Mouse (Mus musculus): Measurements from ENCODE around the gene Luzp4. TPM values are rescaled to one million over a fixed set of nuclear protein-coding genes. Genes with fewer than 3 reads are reported as not detected.
"Not testable (repeated sequence)": the region's sequence is repeated elsewhere in the genome, so short reads cannot be mapped to it uniquely, and the experiment has no call there.

Luzp4 gene
- total RNA-seq (2021), result not detected in 2 replicates
- long read RNA-seq, result 0 reads

DNA sequence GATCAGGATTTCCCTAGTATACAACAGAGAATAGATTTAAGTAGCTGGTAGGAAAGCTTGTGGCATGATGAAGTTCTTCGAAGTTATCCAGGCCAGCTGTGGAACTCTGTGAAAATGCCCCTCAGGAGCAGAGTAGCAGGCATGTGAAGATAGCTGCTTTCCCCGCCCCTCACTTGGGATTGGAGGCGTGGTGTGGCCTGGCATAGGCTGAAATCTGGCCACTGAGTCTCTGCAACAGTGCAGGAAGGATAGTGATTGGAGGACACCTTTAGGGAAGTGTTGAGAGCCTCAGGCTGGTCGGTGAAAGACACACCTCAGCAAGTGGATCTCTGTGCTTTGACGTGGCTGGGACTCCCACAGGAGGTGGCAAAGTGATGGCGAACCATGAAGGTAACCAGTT lies at the start of gene Luzp4:
Luzp4 (plus strand) TSS at position 301 of the 400 bp plus-strand sequence.
- not testable (repeated sequence) for DNase-seq

DNA sequence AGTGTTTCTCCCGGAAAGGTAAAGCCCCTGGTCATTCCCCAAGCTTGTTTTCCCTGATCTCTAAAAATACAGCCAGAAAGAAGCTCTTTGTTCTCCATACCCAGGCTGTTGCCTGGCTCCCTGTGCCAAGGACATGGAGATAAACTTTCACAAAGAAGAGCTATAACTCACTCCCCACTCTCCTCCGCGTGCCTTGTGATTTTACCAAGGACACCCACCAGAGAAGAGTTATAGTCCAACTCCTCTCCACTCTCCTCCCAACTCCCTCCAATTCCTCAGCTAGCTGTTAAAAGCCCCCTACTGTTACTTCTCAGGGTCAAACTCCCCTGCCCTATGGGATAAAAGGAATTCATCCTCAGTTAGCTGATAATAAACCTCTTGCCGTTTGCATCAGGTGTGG lies 15.6 kb upstream of the Luzp4 start:
- not testable (repeated sequence) for DNase-seq

Other genes starting within 250 kb of the Luzp4 start
- not detected in 2 replicates for gene Gm8334, start 242.5 kb upstream of the Luzp4 start, total RNA-seq (2021)
- not detected in 2 replicates for gene Gm15127, start 194.0 kb upstream of the Luzp4 start, total RNA-seq (2021)
- not detected in 2 replicates for gene Ott, start 216.6 kb downstream of the Luzp4 start, total RNA-seq (2021)